Mouse (Mus musculus): ENCODE measurements around the gene Gm13272.
"Not testable (repeated sequence)": the region's sequence is repeated elsewhere in the genome, so short reads cannot be mapped to it uniquely, and the experiment has no call there.

Gm13272 gene

GRCm38 (mm10) chr4:88779550-88779949, at the start of gene Gm13272:
Gene Gm13272, plus strand, starts transcription at chr4:88779850.
- not testable (repeated sequence) for DNase-seq (ENCODE audit: low spot score in 2 of 2)

- DNase-seq (ENCODE audit: low spot score in 2 of 2): peak in 1 of 2 experiments; percentile 48
Measured at GRCm38 (mm10) chr4:88738480-88738879, 41.2 kb upstream of the Gm13272 start.

- no peak for DNase-seq (ENCODE audit: low spot score in 2 of 2)
Measured at GRCm38 (mm10) chr4:88739036-88739435, 40.6 kb upstream of the Gm13272 start.

- DNase-seq (ENCODE audit: low spot score in 2 of 2): no peak
Measured at GRCm38 (mm10) chr4:88741426-88741825, 38.2 kb upstream of the Gm13272 start.

- DNase-seq (ENCODE audit: low spot score in 2 of 2): no peak
Measured at GRCm38 (mm10) chr4:88742771-88743371, 36.8 kb upstream of the Gm13272 start.

GRCm38 (mm10) chr4:88744207-88744606, 35.4 kb upstream of the Gm13272 start:
- DNase-seq (ENCODE audit: low spot score in 2 of 2): no peak

GRCm38 (mm10) chr4:88749926-88750325, 29.7 kb upstream of the Gm13272 start:
- no peak for DNase-seq (ENCODE audit: low spot score in 2 of 2)

GRCm38 (mm10) chr4:88754818-88755340, 24.8 kb upstream of the Gm13272 start, which contains the start of gene Gm13271:
Gene Gm13271, plus strand, starts transcription at chr4:88754868.
- DNase-seq (ENCODE audit: low spot score in 2 of 2): peak; percentile 72 to 82

GRCm38 (mm10) chr4:88756581-88757513, 22.8 kb upstream of the Gm13272 start:
- DNase-seq (ENCODE audit: low spot score in 2 of 2): peak in 1 of 2 experiments; percentile 6

GRCm38 (mm10) chr4:88757628-88758031, 22.0 kb upstream of the Gm13272 start:
- DNase-seq (ENCODE audit: low spot score in 2 of 2): peak; percentile 91 to 95

GRCm38 (mm10) chr4:88758751-88759150, 20.9 kb upstream of the Gm13272 start:
- not testable (repeated sequence) for DNase-seq (ENCODE audit: low spot score in 2 of 2)

- DNase-seq (ENCODE audit: low spot score in 2 of 2): peak; percentile 19 to 31
Measured at GRCm38 (mm10) chr4:88759610-88760268, 19.9 kb upstream of the Gm13272 start, which contains the start of gene Gm13283. Gene Gm13283, plus strand, starts transcription at chr4:88760119.

- peak; percentile 32 to 47 for DNase-seq (ENCODE audit: low spot score in 2 of 2)
Measured at GRCm38 (mm10) chr4:88760431-88760830, 19.2 kb upstream of the Gm13272 start.

GRCm38 (mm10) chr4:88761776-88762175, 17.9 kb upstream of the Gm13272 start:
- peak; percentile 76 to 78 for DNase-seq (ENCODE audit: low spot score in 2 of 2)

GRCm38 (mm10) chr4:88762341-88762740, 17.3 kb upstream of the Gm13272 start:
- DNase-seq (ENCODE audit: low spot score in 2 of 2): peak in 1 of 2 experiments; percentile 13

- DNase-seq (ENCODE audit: low spot score in 2 of 2): peak; percentile 14 to 16
Measured at GRCm38 (mm10) chr4:88763384-88764018, 16.1 kb upstream of the Gm13272 start.

GRCm38 (mm10) chr4:88773534-88773933, 6.1 kb upstream of the Gm13272 start, which contains the start of gene Gm13290:
Gene Gm13290, plus strand, starts transcription at chr4:88773834.
- not testable (repeated sequence) for DNase-seq (ENCODE audit: low spot score in 2 of 2)

- DNase-seq (ENCODE audit: low spot score in 2 of 2): not testable (repeated sequence)
Measured at GRCm38 (mm10) chr4:88776622-88777021, 3.0 kb upstream of the Gm13272 start, which contains the start of gene Gm13289. Gene Gm13289, plus strand, starts transcription at chr4:88776922.

- DNase-seq (ENCODE audit: low spot score in 2 of 2): not testable (repeated sequence)
Measured at GRCm38 (mm10) chr4:88780320-88780719, 670 bp downstream of the Gm13272 start.

- not testable (repeated sequence) for DNase-seq (ENCODE audit: low spot score in 2 of 2)
Measured at GRCm38 (mm10) chr4:88781831-88782230, 2.2 kb downstream of the Gm13272 start, which contains the start of gene Ifnz. Gene Ifnz, plus strand, starts transcription at chr4:88782131.

GRCm38 (mm10) chr4:88782335-88782734, 2.7 kb downstream of the Gm13272 start:
- not testable (repeated sequence) for DNase-seq (ENCODE audit: low spot score in 2 of 2)

All from frontal cortex, postnatal 14 days (tissue).